9 mouse cellular contexts compared by ENCODE assay signal in genomic region chr10:86819649-86820165, GRCm38 (mm10). TPM values are rescaled to one million over a fixed set of nuclear protein-coding genes. Genes with fewer than 3 reads are reported as not detected.
DNase-seq lines count a peak whose midpoint lies in the region; ATAC-seq and TF ChIP-seq lines count a peak whose summit lies in the region.
"Had no signal": no experiment of that assay in that cellular context is flagged by ENCODE, and none has a peak within 500 bp of the region (broad histone marks: within the 10 kb centered on the region; RNA-seq: fewer than 3 reads in every experiment).

No protein-coding gene starts in this region.

- peaks cover 10% of the 10 kb centered on the region for H3K36me3 ChIP-seq in forebrain, embryonic 10.5 days (replicated peaks)
- H3K36me3 ChIP-seq in forebrain, embryonic 11.5 days (ENCODE audit: control insufficient read depth, insufficient read depth, low read length), result no peaks in the 10 kb centered on the region
- H3K36me3 ChIP-seq in embryonic facial prominence, embryonic 10.5 days (replicated peaks), result 0 out of 2 replicates have a peak, but pooled peaks cover 5% of the 10 kb centered on the region
- H3K36me3 ChIP-seq in stomach, postnatal 0 days (ENCODE audit: control insufficient read depth, insufficient read depth, low read length), result peaks cover 9% of the 10 kb centered on the region

- TF ChIP-seq CTCF in stomach, postnatal 0 days (IDR thresholded peaks at IDR 0.05; ENCODE audit: low read depth), result peak; percentile 15; the same call in 1 of the 2 replicates

- no peak overlapping the region for H3K4me2 ChIP-seq in forebrain, embryonic 11.5 days (ENCODE audit: low read depth, low read length, severe bottlenecking)
- H3K4me2 ChIP-seq in stomach, postnatal 0 days (replicated peaks; ENCODE audit: low read depth), result no peak overlapping the region

- 44% methylated on average over 8 of the region's 8 CpGs for WGBS in forebrain, embryonic 10.5 days
- WGBS in forebrain, embryonic 11.5 days, result 39% methylated on average over 8 of the region's 8 CpGs
- WGBS in embryonic facial prominence, embryonic 10.5 days, result 24% methylated on average over 8 of the region's 8 CpGs
- 37% methylated on average over 8 of the region's 8 CpGs for WGBS in stomach, postnatal 0 days

- intact Hi-C loops in heart, postnatal 10 days (cut with DNase I), result loop anchor here (5.0 kb wide), 1 partner anchor 117 kb away; no protein-coding TSS in a partner anchor

- 0 out of 2 replicates have a peak, but pooled peaks cover 5% of the 10 kb centered on the region for H3K27me3 ChIP-seq in forebrain, embryonic 10.5 days (ENCODE audit: poor library complexity, severe bottlenecking)
- no peaks in the 10 kb centered on the region for H3K27me3 ChIP-seq in forebrain, embryonic 11.5 days (ENCODE audit: control insufficient read depth, insufficient read depth, low read length)
- H3K27me3 ChIP-seq in embryonic facial prominence, embryonic 10.5 days (replicated peaks; ENCODE audit: low read depth, poor library complexity, severe bottlenecking), result no peaks in the 10 kb centered on the region
- H3K27me3 ChIP-seq in stomach, postnatal 0 days (ENCODE audit: control insufficient read depth, insufficient read depth, low read length), result no peaks in the 10 kb centered on the region

- peaks cover 34% of the 10 kb centered on the region for H3K4me1 ChIP-seq in forebrain, embryonic 10.5 days
- H3K4me1 ChIP-seq in forebrain, embryonic 11.5 days (replicated peaks; ENCODE audit: control insufficient read depth, insufficient read depth, low read length), result peaks cover 8% of the 10 kb centered on the region
- H3K4me1 ChIP-seq in embryonic facial prominence, embryonic 10.5 days, result peaks cover 63% of the 10 kb centered on the region
- H3K4me1 ChIP-seq in stomach, postnatal 0 days (replicated peaks; ENCODE audit: control insufficient read depth, insufficient read depth), result 0 out of 2 replicates have a peak, but pooled peaks cover 2% of the 10 kb centered on the region

- peak; percentile 19 for DNase-seq in forebrain, embryonic 10.5 days (ENCODE audit: extremely low spot score, low spot score)
- no peak for DNase-seq in forebrain, embryonic 11.5 days (ENCODE audit: low spot score)
- peak; percentile 49 for DNase-seq in embryonic facial prominence, embryonic 10.5 days (ENCODE audit: low spot score)
- peak; percentile 77 to 79 for DNase-seq in heart, postnatal 10 days
- DNase-seq in lung, postnatal 10 days, result peak; percentile 79
- peak; percentile 36 for DNase-seq in stomach, postnatal 0 days (ENCODE audit: low spot score)
- DNase-seq in testis, postnatal 14 days (ENCODE audit: low spot score), result no peak
- DNase-seq in spleen, postnatal 14 days (ENCODE audit: low spot score in 2 of 2), result no peak

- no peak overlapping the region for H3K4me3 ChIP-seq in forebrain, embryonic 10.5 days
- no peak overlapping the region for H3K4me3 ChIP-seq in forebrain, embryonic 11.5 days (ENCODE audit: low read depth, low read length)
- H3K4me3 ChIP-seq in embryonic facial prominence, embryonic 10.5 days, result no peak overlapping the region
- H3K4me3 ChIP-seq in stomach, postnatal 0 days (ENCODE audit: low read depth, low read length), result no peak overlapping the region

- H3K9ac ChIP-seq in forebrain, embryonic 11.5 days (ENCODE audit: low read length), result no peak overlapping the region
- H3K9ac ChIP-seq in stomach, postnatal 0 days (ENCODE audit: low read length), result no peak overlapping the region

- peak overlapping the region; percentile 62 for H3K27ac ChIP-seq in forebrain, embryonic 10.5 days
- H3K27ac ChIP-seq in forebrain, embryonic 11.5 days (ENCODE audit: low read depth, low read length), result no peak overlapping the region
- peak overlapping the region; percentile 62 for H3K27ac ChIP-seq in embryonic facial prominence, embryonic 10.5 days (replicated peaks)
- H3K27ac ChIP-seq in stomach, postnatal 0 days (replicated peaks), result peak overlapping the region; percentile 71

- ATAC-seq in forebrain, embryonic 11.5 days (replicated peaks; ENCODE audit: low FRiP score), result no peak
- peak; percentile 21; the same call in 1 of the 2 replicates for ATAC-seq in stomach, postnatal 0 days (ENCODE audit: low FRiP score, low TSS enrichment)

- H3K9me3 ChIP-seq in forebrain, embryonic 10.5 days, result no peaks in the 10 kb centered on the region
- H3K9me3 ChIP-seq in forebrain, embryonic 11.5 days (ENCODE audit: control insufficient read depth, low read length), result no peaks in the 10 kb centered on the region
- no peaks in the 10 kb centered on the region for H3K9me3 ChIP-seq in embryonic facial prominence, embryonic 10.5 days
- H3K9me3 ChIP-seq in stomach, postnatal 0 days (ENCODE audit: control insufficient read depth, low read length), result no peaks in the 10 kb centered on the region

- no peak for TF ChIP-seq EP300 in stomach, postnatal 0 days (optimal IDR thresholded peaks at IDR 0.05)

RNA-seq across cellular contexts. Expression of gene Nt5dc3, which starts 40.9 kb away (rescaled TPM):
- polyA plus RNA-seq in forebrain, embryonic 10.5 days (2016; fragmentation: Nextera tagmentation; extraction: Ambion mirVana), result 0.62 and 1.0 TPM in 2 replicates
- 1.5 and 1.8 TPM in 2 replicates for polyA plus RNA-seq in forebrain, embryonic 11.5 days (2014; fragmentation: Nextera tagmentation; extraction: Ambion mirVana)
- polyA plus RNA-seq in embryonic facial prominence, embryonic 10.5 days (2016; fragmentation: Nextera tagmentation; extraction: Ambion mirVana), result 0.75 and 0.85 TPM in 2 replicates
- total RNA-seq in heart, postnatal 10 days (2021), result 10 to 100 TPM; 37.4 to 41.9 TPM
- polyA plus RNA-seq in stomach, postnatal 0 days (2015; fragmentation: Nextera tagmentation; extraction: Ambion mirVana), result 1.2 TPM in 2 replicates

RNA-seq across cellular contexts. Expression of gene Gm49358, which starts 55.9 kb away (rescaled TPM):
- not detected in 2 replicates for polyA plus RNA-seq in forebrain, embryonic 10.5 days (2016; fragmentation: Nextera tagmentation; extraction: Ambion mirVana)
- polyA plus RNA-seq in forebrain, embryonic 11.5 days (2014; fragmentation: Nextera tagmentation; extraction: Ambion mirVana), result not detected in 2 replicates
- not detected in 2 replicates for polyA plus RNA-seq in embryonic facial prominence, embryonic 10.5 days (2016; fragmentation: Nextera tagmentation; extraction: Ambion mirVana)
- total RNA-seq in heart, postnatal 10 days (2021), result 10 to 100 TPM; 11.8 to 16.2 TPM
- polyA plus RNA-seq in stomach, postnatal 0 days (2015; fragmentation: Nextera tagmentation; extraction: Ambion mirVana), result not detected in 2 replicates
- polyA plus RNA-seq: cerebellum, adult 2 months had no signal

Comparison
In these comparisons a context has a peak if more than half of its experiments do, and no peak if none do; other contexts are left out.
1. DNase-seq: peak in forebrain, embryonic 10.5 days (single experiment), embryonic facial prominence, embryonic 10.5 days (single experiment), heart, postnatal 10 days (2 of 2), lung, postnatal 10 days (single experiment) and stomach, postnatal 0 days (single experiment); none in forebrain, embryonic 11.5 days (single experiment), testis, postnatal 14 days (single experiment) and spleen, postnatal 14 days (0 of 2).